In genomic region chr4:136835621-136836386, GRCm38 (mm10) we compare ENCODE assay signal across 8 mouse cellular contexts. TPM values are rescaled to one million over a fixed set of nuclear protein-coding genes. Genes with fewer than 3 reads are reported as not detected.
DNase-seq lines count a peak whose midpoint lies in the region; ATAC-seq and TF ChIP-seq lines count a peak whose summit lies in the region.

TSS of gene Ephb2 (minus strand) at chr4:136835988.

- no peaks in the 10 kb centered on the region for H3K9me3 ChIP-seq in E14TG2a.4 (ENCODE audit: low read length)
- H3K9me3 ChIP-seq in forebrain, postnatal 0 days (ENCODE audit: low read length): no peaks in the 10 kb centered on the region
- no peaks in the 10 kb centered on the region for H3K9me3 ChIP-seq in liver, embryonic 15.5 days (replicated peaks)
- no peaks in the 10 kb centered on the region for H3K9me3 ChIP-seq in neural tube, embryonic 14.5 days (ENCODE audit: control insufficient read depth, low read length)

- H3K27ac ChIP-seq in forebrain, postnatal 0 days (ENCODE audit: low read depth, low read length): peak within 1 kb of the TSS; percentile 95
- H3K27ac ChIP-seq in liver, embryonic 15.5 days (replicated peaks): no peak within 1 kb of the TSS
- H3K27ac ChIP-seq in neural tube, embryonic 14.5 days (ENCODE audit: low read depth, low read length): peak within 1 kb of the TSS; percentile 99

- peak within 1 kb of the TSS; percentile 89 for H3K4me2 ChIP-seq in forebrain, postnatal 0 days (ENCODE audit: low read depth)
- H3K4me2 ChIP-seq in liver, embryonic 15.5 days: peak within 1 kb of the TSS; percentile 69
- H3K4me2 ChIP-seq in neural tube, embryonic 14.5 days (ENCODE audit: low read depth, low read length): peak within 1 kb of the TSS; percentile 95

- H3K4me1 ChIP-seq in E14TG2a.4 (replicated peaks; ENCODE audit: low read depth, low read length): peaks cover 67% of the 10 kb centered on the region
- peaks cover 19% of the 10 kb centered on the region for H3K4me1 ChIP-seq in forebrain, postnatal 0 days (ENCODE audit: insufficient read depth)
- peaks cover 13% of the 10 kb centered on the region for H3K4me1 ChIP-seq in liver, embryonic 15.5 days (replicated peaks)
- H3K4me1 ChIP-seq in neural tube, embryonic 14.5 days (ENCODE audit: control insufficient read depth, insufficient read depth, low read length): peaks cover 35% of the 10 kb centered on the region

- peak within 1 kb of the TSS; percentile 87 for H3K9ac ChIP-seq in forebrain, postnatal 0 days
- H3K9ac ChIP-seq in liver, embryonic 15.5 days: no peak within 1 kb of the TSS
- H3K9ac ChIP-seq in neural tube, embryonic 14.5 days (replicated peaks; ENCODE audit: low read depth, low read length): peak within 1 kb of the TSS; percentile 95

- peaks cover 79% of the 10 kb centered on the region for H3K27me3 ChIP-seq in E14TG2a.4 (ENCODE audit: insufficient read depth, low read length)
- no peaks in the 10 kb centered on the region for H3K27me3 ChIP-seq in forebrain, postnatal 0 days (ENCODE audit: insufficient read depth, low read length)
- peaks cover 95% of the 10 kb centered on the region for H3K27me3 ChIP-seq in liver, embryonic 15.5 days
- no peaks in the 10 kb centered on the region; the same call in 1 of the 2 replicates for H3K27me3 ChIP-seq in neural tube, embryonic 14.5 days (ENCODE audit: control insufficient read depth, insufficient read depth, low read length)

- WGBS in forebrain, postnatal 0 days: 3% methylated on average over 86 of the region's 88 CpGs
- 1% methylated on average over 88 of the region's 88 CpGs for WGBS in large intestine, adult 2 months
- under 1% methylated on average over 82 of the region's 88 CpGs for WGBS in liver, embryonic 15.5 days (ENCODE audit: insufficient replicate concordance)
- WGBS in neural tube, embryonic 14.5 days: under 1% methylated on average over 54 of the region's 88 CpGs

- DNase-seq in cerebellum, adult 18-20 months: peak; percentile 77 to 89
- DNase-seq in forebrain, postnatal 0 days: peak; percentile 92
- DNase-seq in heart, postnatal 25 days (ENCODE audit: low spot score): peak; percentile 33
- DNase-seq in large intestine, adult 2 months (ENCODE audit: low read depth, low spot score): no peak
- peak; percentile 48 for DNase-seq in testis, postnatal 14 days (ENCODE audit: low spot score)

- no peaks in the 10 kb centered on the region for H3K36me3 ChIP-seq in E14TG2a.4 (ENCODE audit: insufficient read depth, low read length)
- H3K36me3 ChIP-seq in forebrain, postnatal 0 days (ENCODE audit: insufficient read depth): no peaks in the 10 kb centered on the region
- no peaks in the 10 kb centered on the region for H3K36me3 ChIP-seq in liver, embryonic 15.5 days (replicated peaks)
- H3K36me3 ChIP-seq in neural tube, embryonic 14.5 days (ENCODE audit: control insufficient read depth, insufficient read depth, low read length): no peaks in the 10 kb centered on the region

- intact Hi-C loops in heart, postnatal 25 days (cut with DNase I): no loop called here

- H3K4me3 ChIP-seq in E14TG2a.4 (replicated peaks; ENCODE audit: low read length): peak within 1 kb of the TSS; percentile 87
- peak within 1 kb of the TSS; percentile 87 for H3K4me3 ChIP-seq in forebrain, postnatal 0 days (ENCODE audit: low read depth, low read length)
- H3K4me3 ChIP-seq in liver, embryonic 15.5 days (replicated peaks): peak within 1 kb of the TSS; percentile 53
- H3K4me3 ChIP-seq in neural tube, embryonic 14.5 days (ENCODE audit: low read depth, low read length): peak within 1 kb of the TSS; percentile 91

- no peak for TF ChIP-seq CTCF in E14TG2a.4 (conservative IDR thresholded peaks at IDR 0.05; ENCODE audit: low read length)
- no peak for TF ChIP-seq CTCF in forebrain, postnatal 0 days (IDR thresholded peaks at IDR 0.05; ENCODE audit: low read depth)

- peak; percentile 88 for ATAC-seq in forebrain, postnatal 0 days
- 0 out of 2 replicates have a peak, but pooled peaks have one; percentile 25 for ATAC-seq in liver, embryonic 15.5 days (ENCODE audit: insufficient read depth)
- peak; percentile 88 for ATAC-seq in neural tube, embryonic 14.5 days (ENCODE audit: low read depth)

RNA-seq across cellular contexts. Expression of gene Ephb2, which starts in this region (rescaled TPM):
- 79.9 and 85.6 TPM in 2 replicates for total RNA-seq in forebrain, postnatal 0 days (2014; rRNA removed)
- polyA plus RNA-seq in forebrain, postnatal 0 days (2015; fragmentation: Nextera tagmentation; extraction: Ambion mirVana): 9.2 and 10.8 TPM in 2 replicates
- under 1 TPM; 0.49 to 0.89 TPM for total RNA-seq in heart, postnatal 25 days (2021)
- polyA plus RNA-seq in large intestine, adult 2 months (2012; rRNA removed): 26.2 and 47.4 TPM in 2 replicates
- 0.23 and 0.28 TPM in 2 replicates for polyA plus RNA-seq in liver, embryonic 15.5 days (2015; fragmentation: Nextera tagmentation; extraction: Ambion mirVana)
- 19.6 and 24.7 TPM in 2 replicates for polyA plus RNA-seq in neural tube, embryonic 14.5 days (2014; fragmentation: Nextera tagmentation; extraction: Ambion mirVana)

Comparison
In these comparisons a context has a peak if more than half of its experiments do, and no peak if none do; other contexts are left out.
1. RNA of gene Ephb2 (total RNA-seq): 79.9 to 85.6 TPM in forebrain, postnatal 0 days; 0.49 to 0.89 TPM in heart, postnatal 25 days; every median in the first group is over 10 times any median in the second.
2. Peak in DNase-seq in heart, postnatal 25 days; RNA of the gene not detected or under 1 TPM.
3. Peak in ATAC-seq, H3K4me3 ChIP-seq and H3K4me2 ChIP-seq in liver, embryonic 15.5 days; RNA of the gene not detected or under 1 TPM.
4. ATAC-seq: peak in every context shown above with its lines; median percentile 88 in forebrain, postnatal 0 days; 88 in neural tube, embryonic 14.5 days; 25 in liver, embryonic 15.5 days.
5. Peak in every context shown above with its lines, with median percentiles within 50 percentile points of each other: H3K4me3 ChIP-seq and H3K4me2 ChIP-seq.